Mouse (Mus musculus) cerebellum, postnatal 25 days (tissue): ENCODE measurements around the gene Ncapd3.
A peak's percentile ranks its signal among the peaks of the same experiment; 100 is the strongest.

Experiments used
- DNase-seq, 2 experiments: peaks; one replicate each; pipeline ENCODE4 v3.0.0; 2021; ENCODE audit warnings: mixed read lengths in 2 of 2

The Ncapd3 gene

GRCm38 (mm10) chr9:27125450-27125849, 95.5 kb downstream of the Ncapd3 start:
- DNase-seq = no peak

- no peak for DNase-seq
Observed at GRCm38 (mm10) chr9:27126543-27126942, 96.6 kb downstream of the Ncapd3 start.

GRCm38 (mm10) chr9:27128629-27129028, 98.7 kb downstream of the Ncapd3 start:
- no peak for DNase-seq

- peak; percentile 64 to 83 for DNase-seq
Observed at GRCm38 (mm10) chr9:27134410-27134809, 104.4 kb downstream of the Ncapd3 start.

GRCm38 (mm10) chr9:27135372-27135771, 105.4 kb downstream of the Ncapd3 start:
- no peak for DNase-seq

- DNase-seq = no peak
Observed at GRCm38 (mm10) chr9:27136651-27137050, 106.7 kb downstream of the Ncapd3 start.

- peak in 1 of 2 experiments; percentile 23 for DNase-seq
Observed at GRCm38 (mm10) chr9:27140432-27141065, 110.6 kb downstream of the Ncapd3 start.

- no peak for DNase-seq
Observed at GRCm38 (mm10) chr9:27144271-27144840, 114.4 kb downstream of the Ncapd3 start.
